ENCODE assay signal across 29 mouse cellular contexts in the genomic region with DNA sequence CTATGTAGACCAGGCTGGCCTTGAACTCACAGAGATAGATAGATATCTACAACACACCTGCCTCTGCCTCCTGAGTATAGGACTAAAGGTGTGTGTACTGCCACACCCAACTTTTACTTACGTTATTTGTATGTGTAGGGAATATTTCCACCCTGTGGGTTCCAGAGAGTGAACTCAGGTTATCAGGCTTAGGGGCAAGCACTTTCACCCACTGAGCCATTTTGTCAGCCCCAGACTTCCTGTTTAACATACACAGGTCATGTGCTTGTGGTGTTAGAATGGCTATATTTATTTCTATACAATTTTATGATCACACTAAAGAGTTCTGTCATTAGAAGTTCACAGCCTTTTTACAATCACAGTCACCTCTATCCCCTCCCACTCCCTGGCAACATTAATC. TPM values are rescaled to one million over a fixed set of nuclear protein-coding genes. Genes with fewer than 3 reads are reported as not detected.
DNase-seq lines count a peak whose midpoint lies in the region; ATAC-seq and TF ChIP-seq lines count a peak whose summit lies in the region.
"Had no signal": no experiment of that assay in that cellular context is flagged by ENCODE, and none has a peak within 500 bp of the region (broad histone marks: within the 10 kb centered on the region; RNA-seq: fewer than 3 reads in every experiment).

No protein-coding gene starts in this region.

- DNase-seq in heart, adult 11 months = peak; percentile 55
- no peak for DNase-seq in heart, postnatal 14 days
- peak; percentile 55 to 59 for DNase-seq in B cell, adult 2 months
- no peak for DNase-seq in layer of hippocampus, adult 2 months (ENCODE audit: low spot score in 2 of 2)
- DNase-seq in urinary bladder, adult 18-20 months (ENCODE audit: low spot score in 2 of 2) = no peak
- DNase-seq in left cerebral cortex, adult 9 months (ENCODE audit: low spot score in 2 of 2) = no peak
- DNase-seq: adrenal gland, postnatal 10 days; cerebellum, adult 9-11 months; gastrocnemius, postnatal 10 days; heart, postnatal 36 days; kidney, postnatal 36 days; left cerebral cortex, postnatal 4 days; liver, postnatal 0 days; midbrain, embryonic 14.5 days; right cerebral cortex, postnatal 25 days had no signal

- ATAC-seq in activated CD4-positive, CD25-positive, alpha-beta regulatory T cell, adult 4 months = peak; percentile 55
- peak; percentile 44 for ATAC-seq in inflammation-experienced regulatory T-cells, adult 6 months
- ATAC-seq: forebrain, embryonic 16.5 days; hindbrain, postnatal 0 days; intestine, postnatal 0 days; liver, embryonic 12.5 days; liver, postnatal 0 days had no signal

- intact Hi-C loops in heart, postnatal 14 days (cut with DNase I) = no loop called here

- H3K4me3 ChIP-seq in layer of hippocampus, adult 2 months = no peak overlapping the region
- H3K4me3 ChIP-seq: embryonic facial prominence, embryonic 13.5 days; forebrain, embryonic 10.5 days; heart, embryonic 10.5 days; heart, embryonic 15.5 days; hindbrain, embryonic 12.5 days; liver, embryonic 12.5 days; neural tube, embryonic 15.5 days; stomach, embryonic 15.5 days had no signal

- H3K27ac ChIP-seq in layer of hippocampus, adult 2 months = no peak overlapping the region
- H3K27ac ChIP-seq: embryonic facial prominence, embryonic 13.5 days; forebrain, embryonic 10.5 days; heart, embryonic 10.5 days; heart, embryonic 15.5 days; hindbrain, embryonic 12.5 days; hindbrain, postnatal 0 days; liver, embryonic 12.5 days; macrophage; neural tube, embryonic 15.5 days; stomach, embryonic 15.5 days had no signal

- no peak for TF ChIP-seq CTCF in layer of hippocampus, adult 2 months (conservative IDR thresholded peaks at IDR 0.05)

RNA-seq across cellular contexts. Expression of a gene that starts 42.6 kb away (rescaled TPM):
- total RNA-seq in heart, postnatal 14 days (2021) = 10 to 100 TPM; 42.3 to 42.5 TPM
- polyA plus RNA-seq in activated CD4-positive, CD25-positive, alpha-beta regulatory T cell, adult 4 months (2017; shearing (Covaris generic)) = 10 to 100 TPM; 71.9 to 81.2 TPM
- 100 to 1,000 TPM in 1 of 3 experiments, 10 to 100 TPM in 2; 47.1 to 105 (median 92.6) TPM for polyA plus RNA-seq in inflammation-experienced regulatory T-cells, adult 6 months (2017; shearing (Covaris generic))
- 10 to 100 TPM; 66.6 to 68.7 TPM for total RNA-seq in layer of hippocampus, adult 2 months (2021)

RNA-seq across cellular contexts. Expression of a gene that starts 43.9 kb away (rescaled TPM):
- total RNA-seq in heart, postnatal 14 days (2021) = 10 to 100 TPM in 1 of 2 experiments, 1 to 10 TPM in 1; 8.6 to 10.2 TPM
- 10 to 100 TPM; 61.9 to 92.8 TPM for polyA plus RNA-seq in activated CD4-positive, CD25-positive, alpha-beta regulatory T cell, adult 4 months (2017; shearing (Covaris generic))
- 10 to 100 TPM; 68.5 to 100.0 (median 78.8) TPM for polyA plus RNA-seq in inflammation-experienced regulatory T-cells, adult 6 months (2017; shearing (Covaris generic))
- total RNA-seq in layer of hippocampus, adult 2 months (2021) = 10 to 100 TPM; 36.2 to 40.0 TPM

Comparison
In these comparisons a context has a peak if more than half of its experiments do, and no peak if none do; other contexts are left out.
1. DNase-seq: peak in heart, adult 11 months (single experiment) and B cell, adult 2 months (2 of 2); none in heart, postnatal 14 days (0 of 2), layer of hippocampus, adult 2 months (0 of 2), urinary bladder, adult 18-20 months (0 of 2) and left cerebral cortex, adult 9 months (0 of 2).